Mouse (Mus musculus) left cerebral cortex, postnatal 36 days (tissue): ENCODE measurements around the gene Coa6. TPM values are rescaled to one million over a fixed set of nuclear protein-coding genes. Genes with fewer than 3 reads are reported as not detected.
A peak's percentile ranks its signal among the peaks of the same experiment; 100 is the strongest.
"Not testable (repeated sequence)": the region's sequence is repeated elsewhere in the genome, so short reads cannot be mapped to it uniquely, and the experiment has no call there.

Experiments
- DNase-seq, 2 experiments: peaks; one replicate each; pipeline ENCODE4 v3.0.0; 2021 to 2022; ENCODE audit warnings: low spot score in 2 of 2, mixed read lengths in 1 of 2
- intact Hi-C: fragments of 180-260 bp; cut with DNase I; formaldehyde crosslinking; loops from one replicate; pipeline ENCODE4 v1.15.1; 2025
- total RNA-seq, 2 experiments: library from RNA; stranded (reverse); gene quantifications; 2 replicates each; pipeline ENCODE4 v1.2.3; 2021

Gene Coa6
- total RNA-seq: 10 to 100 TPM; 25.9 to 26.0 TPM

DNA sequence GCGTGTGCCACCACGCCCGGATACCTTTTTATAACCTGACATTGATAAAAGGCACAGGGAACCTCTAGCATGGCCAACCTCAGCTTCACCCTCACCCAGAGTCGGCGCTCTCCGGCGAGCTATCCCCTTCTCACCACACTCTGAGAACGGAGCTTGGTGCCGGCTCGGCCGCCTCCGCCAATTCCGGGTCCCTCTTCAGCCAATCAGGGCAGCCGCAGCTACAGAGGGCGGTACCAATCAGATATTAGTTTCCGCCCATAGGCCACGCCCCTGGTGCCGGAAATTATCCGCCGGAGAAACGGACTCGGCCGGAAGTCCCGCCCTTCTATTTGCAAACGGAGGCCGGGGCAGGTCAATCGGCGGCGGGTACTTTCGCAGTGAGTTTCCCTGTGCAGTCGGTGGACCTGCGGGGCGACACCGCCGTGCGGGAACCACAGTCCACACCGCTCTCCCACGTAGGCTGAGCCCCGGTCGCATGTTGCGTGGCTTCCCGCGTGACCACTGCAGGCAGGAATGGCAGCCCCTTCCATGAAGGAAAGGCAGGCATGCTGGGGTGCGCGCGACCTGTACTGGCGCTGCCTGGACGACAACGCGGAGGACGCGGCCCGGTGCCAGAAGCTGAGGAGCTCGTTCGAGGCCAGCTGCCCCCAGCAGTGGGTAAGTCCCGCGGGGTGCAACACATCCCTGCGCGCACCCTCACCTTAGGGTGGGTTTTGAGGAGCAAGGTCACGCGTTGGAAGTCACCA, at the start of gene Coa6:
TSS of gene Coa6 (plus strand) at position 342 of the 746 bp plus-strand sequence.
- intact Hi-C loops: no loop called here
- DNase-seq: peak; percentile 97

DNA sequence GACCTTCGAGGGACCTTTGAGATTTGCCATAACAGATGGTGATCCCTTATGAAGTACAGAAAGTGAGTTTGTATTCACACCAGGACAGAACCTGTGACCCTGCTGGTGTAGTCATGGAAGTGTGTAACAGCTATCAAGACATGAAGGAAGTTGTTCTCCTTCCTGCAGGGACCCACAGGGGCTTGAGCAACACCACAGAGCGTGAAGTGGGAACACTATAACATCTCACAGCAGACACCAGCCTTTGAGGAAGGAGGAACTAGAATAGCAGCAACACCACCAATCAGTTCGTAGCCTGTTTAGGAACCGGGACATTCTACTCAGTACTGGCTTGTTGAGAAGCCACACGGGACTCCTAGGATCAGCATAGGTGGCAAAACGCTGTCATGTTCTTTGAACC, 42.7 kb upstream of the Coa6 start:
- intact Hi-C loops: no loop called here
- DNase-seq: no peak

DNA sequence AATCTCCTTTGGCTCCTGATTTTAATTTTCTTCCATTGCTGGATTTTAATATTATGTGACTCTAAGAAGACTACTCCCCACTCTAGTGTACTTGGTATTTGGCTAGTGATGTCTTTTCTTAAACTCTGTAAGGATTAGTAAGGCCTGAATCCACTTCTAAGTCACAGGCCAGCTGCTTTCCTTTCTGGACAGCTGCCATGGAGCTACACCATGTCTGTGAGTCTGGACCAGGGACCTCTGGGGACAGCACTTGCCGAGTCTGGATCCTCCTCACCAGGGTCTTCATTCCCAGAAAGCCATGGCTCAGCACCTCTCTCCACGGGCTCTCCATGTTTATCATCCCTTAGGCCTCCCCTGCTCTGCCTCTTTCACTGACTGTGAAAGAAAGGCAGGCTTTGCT, 42.2 kb upstream of the Coa6 start:
- intact Hi-C loops: loop anchor here (5.0 kb wide), 2 partner anchors 83 to 123 kb away; partner anchors contain the start of gene Slc35f3
- DNase-seq: no peak

DNA sequence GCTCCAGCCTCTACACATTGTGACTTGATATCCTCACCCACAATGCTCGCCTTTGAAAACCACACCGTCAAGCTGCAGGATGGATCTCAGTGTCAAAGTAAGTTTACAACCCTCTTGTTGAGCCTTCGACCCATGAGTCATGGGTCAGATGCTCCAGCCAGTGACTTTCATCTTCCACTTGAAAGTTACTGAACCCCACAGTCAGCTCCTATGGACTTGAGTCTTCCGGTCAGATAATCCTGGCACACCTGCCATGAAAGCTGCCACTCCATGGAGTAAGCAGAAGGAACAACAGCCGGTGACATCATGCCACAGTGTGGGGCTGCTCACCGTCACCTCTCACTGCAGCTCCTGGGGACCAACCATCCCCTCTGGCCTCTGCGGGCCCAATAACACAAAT, 41.0 kb upstream of the Coa6 start:
- DNase-seq: no peak
- intact Hi-C loops: loop anchor here (5.0 kb wide), 2 partner anchors 84 to 124 kb away; partner anchors contain the start of gene Slc35f3

DNA sequence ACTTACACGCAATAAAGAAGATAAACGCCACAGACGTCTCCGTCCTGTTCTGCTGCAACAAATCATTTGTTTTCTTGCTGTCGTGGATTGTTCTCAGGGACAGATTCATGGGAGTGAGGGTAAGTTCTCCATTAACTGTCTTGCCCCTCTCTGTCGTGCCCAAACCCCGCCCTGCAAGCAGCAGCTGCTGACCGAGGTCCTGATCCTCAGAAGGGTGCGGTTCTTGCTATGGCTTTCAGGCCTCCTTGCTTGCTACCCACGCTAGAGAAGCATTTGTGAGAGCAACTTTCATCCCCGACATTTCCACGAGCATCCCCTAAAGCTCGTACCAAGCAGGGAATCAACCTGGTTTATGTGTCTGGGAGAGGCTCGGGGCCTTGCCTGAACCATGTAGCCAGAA, 40.1 kb upstream of the Coa6 start:
- no peak for DNase-seq
- intact Hi-C loops: loop anchor here (5.0 kb wide), 2 partner anchors 85 to 125 kb away; partner anchors contain the start of gene Slc35f3

DNA sequence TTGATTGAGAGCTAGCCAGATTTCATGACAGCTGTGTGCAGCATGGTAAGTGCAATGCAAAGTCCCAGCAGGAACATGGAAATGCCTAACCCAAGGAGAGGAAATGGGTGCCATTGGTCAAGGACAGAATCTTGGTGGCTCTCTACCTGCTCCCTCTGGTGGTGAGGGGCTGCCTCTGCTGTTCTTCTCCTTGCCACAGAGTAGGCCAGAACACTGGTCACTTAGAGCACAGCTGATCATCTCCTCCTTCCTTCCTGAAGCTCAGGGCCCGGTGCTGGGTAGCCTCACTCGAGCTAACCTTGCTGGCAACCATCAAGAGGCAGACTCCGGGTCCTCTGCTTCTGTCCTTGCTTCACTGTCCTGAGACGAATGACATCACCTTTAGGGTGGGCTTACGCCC, 39.6 kb upstream of the Coa6 start:
- intact Hi-C loops: loop anchor here (5.0 kb wide), 2 partner anchors 85 to 125 kb away; partner anchors contain the start of gene Slc35f3
- peak; percentile 30 to 43 for DNase-seq

DNA sequence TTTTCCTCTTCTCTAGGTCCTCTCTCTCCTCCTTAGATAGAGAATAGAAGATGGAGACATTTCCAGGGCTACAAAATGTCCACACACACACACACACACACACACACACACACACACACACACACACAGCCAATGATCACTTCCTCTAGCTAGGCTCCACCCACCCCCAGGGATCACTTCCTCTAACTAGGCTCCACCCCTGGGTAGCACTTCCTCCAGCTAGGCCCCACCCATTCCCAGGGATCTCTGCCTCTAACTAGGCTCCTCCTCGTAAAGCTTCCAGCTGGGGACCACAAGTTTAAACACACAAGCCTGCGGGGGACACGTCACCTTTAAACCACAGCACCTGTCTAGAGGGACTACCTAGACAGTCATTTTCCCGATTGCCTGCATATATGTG, 34.7 kb upstream of the Coa6 start:
- intact Hi-C loops: no loop called here
- no peak for DNase-seq

DNA sequence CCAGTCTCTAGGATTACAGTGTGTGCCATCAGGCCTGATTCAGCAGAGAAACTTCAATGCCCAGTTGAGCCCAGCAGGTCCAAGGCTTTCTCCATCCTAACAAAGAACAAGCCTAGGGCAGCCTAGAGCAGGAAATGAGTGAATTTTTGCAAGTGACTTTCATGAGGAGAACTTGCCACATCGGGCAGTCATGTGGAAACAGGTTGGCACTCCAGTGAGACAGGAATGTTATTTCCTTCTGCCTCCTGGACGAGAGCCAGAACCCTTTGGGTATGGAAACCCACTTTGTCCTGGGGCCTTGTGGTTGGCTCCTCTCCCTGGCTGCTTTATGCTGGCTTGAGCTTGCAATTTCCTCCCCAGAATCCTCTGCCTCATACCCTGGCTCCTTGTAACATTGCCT, 30.8 kb upstream of the Coa6 start:
- DNase-seq: no peak
- intact Hi-C loops: no loop called here

DNA sequence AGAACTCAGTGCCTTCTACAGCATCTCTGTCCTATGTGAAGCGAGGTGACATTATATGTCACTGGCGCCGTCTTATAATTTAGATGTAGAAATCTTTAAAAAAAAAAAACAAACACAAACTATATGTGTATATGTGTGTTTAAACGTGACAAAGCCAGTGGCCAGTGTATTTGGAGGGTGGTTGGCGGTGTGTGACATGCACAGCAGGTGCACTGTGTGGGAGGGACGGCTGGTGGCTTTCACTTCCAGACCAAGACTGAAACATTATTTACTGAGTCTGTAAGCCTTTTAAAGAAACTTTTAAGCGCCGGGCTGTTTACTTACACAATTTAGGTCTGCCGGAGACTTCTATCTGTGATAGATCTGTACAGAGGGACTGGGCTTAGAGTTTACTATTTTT, 26.9 kb upstream of the Coa6 start:
- DNase-seq: no peak
- intact Hi-C loops: no loop called here

DNA sequence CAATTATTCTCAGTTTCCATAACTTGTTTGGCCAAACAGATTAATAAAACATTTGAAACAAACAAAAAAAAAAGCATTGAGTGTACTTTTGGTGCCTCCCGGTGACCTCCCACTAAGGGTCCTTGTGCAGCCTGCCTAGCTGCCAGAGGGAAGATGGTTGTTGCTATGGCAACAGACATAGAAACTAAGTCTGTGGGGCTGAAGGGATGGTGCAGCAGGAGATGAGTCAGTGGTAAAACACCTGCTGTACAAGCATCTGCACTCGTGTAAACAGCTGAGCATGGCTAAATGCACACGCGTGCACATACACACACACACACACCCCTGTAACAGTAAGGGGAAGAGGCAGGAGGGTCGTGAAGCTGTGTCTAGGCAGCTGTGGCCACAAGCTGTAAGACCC, 26.4 kb upstream of the Coa6 start:
- DNase-seq: no peak
- intact Hi-C loops: no loop called here

DNA sequence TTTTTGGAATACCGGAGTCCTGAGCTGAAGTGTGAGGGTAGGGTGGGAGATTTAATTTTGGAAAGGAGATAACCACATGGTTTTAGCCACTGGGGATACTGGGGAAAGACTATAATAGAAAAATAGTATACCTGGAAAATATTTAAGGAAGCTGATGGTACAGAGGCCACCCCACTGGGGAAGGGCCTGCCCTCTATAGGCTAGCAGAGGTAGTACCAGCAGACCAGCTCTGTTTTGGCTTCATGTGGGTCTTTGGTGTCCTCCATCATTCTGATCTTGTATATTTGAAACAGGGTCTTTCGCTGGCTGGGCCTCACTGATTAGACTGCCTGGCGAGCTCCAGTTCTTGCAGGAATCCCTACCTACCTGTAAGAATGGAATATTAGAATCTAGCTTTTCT, 24.0 kb upstream of the Coa6 start:
- no peak for DNase-seq
- intact Hi-C loops: no loop called here

DNA sequence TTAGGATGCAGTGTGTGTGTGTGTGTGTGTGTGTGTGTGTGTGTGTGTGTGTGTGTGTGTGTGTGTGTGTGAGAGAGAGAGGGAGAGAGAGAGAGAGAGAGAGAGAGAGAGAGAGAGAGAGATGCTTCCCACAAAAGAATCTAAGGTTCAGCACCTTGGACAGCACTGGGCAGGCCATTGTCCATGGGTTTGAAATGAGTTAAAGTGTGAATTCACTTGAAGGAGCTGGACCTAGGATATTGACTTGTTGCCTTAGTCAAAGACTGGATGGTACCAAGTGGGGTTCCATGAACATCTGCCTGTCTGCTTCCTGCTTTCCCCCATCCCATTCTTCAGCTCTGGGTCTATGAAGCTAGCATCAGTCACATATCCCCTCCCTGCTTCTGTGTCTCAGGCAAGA, 17.8 kb upstream of the Coa6 start:
- intact Hi-C loops, DNase-seq: not testable (repeated sequence)

DNA sequence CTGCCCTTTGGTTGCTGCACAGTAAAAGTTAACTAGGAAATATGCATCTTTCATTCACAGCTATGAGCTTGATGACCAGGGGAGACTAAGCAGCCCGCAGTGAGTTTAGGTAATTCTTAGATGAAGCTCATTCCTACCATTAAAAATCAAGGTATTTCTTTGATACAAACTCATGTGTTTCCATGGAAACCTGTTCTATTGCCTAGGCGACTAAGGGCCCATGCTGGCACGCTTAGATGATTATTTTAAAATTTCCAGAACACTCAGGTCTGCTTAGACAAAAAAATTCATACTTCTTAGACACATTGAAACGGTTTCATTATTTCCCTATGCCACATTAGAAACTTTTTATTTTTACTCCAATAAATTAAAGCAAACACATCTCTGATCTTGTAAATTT, 17.3 kb upstream of the Coa6 start:
- no peak for DNase-seq
- intact Hi-C loops: no loop called here

DNA sequence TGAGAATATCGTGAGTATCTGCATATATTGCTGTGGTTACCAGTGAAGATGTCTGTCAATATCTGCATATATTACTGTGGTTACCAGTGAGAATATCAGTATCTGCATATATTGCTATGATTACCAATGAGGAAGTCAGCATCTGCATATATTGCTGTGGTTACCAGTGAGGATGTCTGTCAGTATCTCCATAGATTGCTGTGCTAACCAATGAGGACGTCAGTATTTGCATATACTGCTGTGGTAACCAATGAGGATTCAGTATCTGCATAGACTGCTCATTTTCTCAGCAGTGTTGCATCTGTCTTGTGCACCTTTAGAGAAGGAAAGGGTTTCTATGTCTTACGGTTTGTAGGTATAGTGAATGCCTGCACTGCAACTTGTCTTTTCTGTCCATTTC, 1.5 kb upstream of the Coa6 start:
- DNase-seq: no peak
- intact Hi-C loops: no loop called here

DNA sequence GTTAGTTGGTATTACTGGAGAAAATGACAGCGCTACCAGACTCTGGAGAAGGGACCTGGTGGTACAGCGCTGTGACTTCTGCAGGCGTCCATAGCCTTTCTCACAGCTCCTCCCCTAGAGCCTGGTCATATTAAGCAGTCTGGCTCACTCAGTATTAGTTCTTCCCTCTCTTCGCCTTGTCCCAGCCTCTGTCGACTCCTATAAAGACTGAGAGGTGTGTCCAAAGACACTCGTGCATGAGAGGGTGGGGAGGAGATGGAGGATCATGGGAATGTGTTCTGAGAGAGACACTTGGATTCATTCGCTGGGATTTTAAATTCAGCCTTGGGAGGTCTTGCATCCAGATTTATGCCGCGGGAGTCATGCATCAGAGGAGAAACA, 595 bp downstream of the Coa6 start:
- intact Hi-C loops: no loop called here
- no peak for DNase-seq

DNA sequence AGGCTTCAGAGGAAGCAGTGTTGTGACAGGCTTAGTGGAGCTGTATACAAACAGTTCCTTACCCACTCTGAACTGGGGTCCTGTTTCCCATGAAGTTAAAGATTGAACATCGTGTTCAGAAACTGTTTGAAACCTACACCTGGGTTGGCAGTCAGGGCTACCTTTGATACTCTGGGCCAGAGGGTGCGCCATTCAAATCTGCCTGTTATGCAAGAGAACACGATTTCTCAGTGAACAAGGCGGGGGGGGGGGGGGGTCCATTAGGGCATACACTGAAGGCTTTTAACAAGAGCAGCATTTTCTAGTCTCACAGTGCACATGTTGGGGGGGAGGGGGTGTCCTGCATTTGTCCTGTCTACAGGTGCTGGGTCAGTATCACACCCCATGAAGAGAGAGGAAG, 1.8 kb downstream of the Coa6 start:
- intact Hi-C loops: no loop called here

DNA sequence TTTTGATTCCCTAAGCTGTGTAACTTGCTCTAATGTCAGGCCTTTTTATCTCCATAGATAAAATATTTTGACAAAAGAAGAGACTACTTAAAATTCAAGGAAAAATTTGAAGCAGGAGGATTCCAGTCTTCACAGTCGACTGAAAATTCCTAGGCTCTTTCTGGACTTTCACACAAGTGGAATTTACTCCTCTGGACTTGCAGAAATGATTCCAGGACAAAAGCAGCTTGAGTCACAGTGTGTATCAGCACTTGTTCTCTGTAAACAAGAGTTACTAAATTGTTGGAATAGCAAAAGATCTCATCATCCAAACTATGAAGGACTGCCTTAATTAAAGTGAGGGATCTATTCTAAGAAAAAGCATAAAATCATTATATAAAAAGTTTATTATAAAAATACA, 2.6 kb downstream of the Coa6 start:
- intact Hi-C loops: no loop called here
- no peak for DNase-seq

More for the DNA sequence above, 1.8 kb downstream of the Coa6 start:
- no peak for DNase-seq

DNA sequence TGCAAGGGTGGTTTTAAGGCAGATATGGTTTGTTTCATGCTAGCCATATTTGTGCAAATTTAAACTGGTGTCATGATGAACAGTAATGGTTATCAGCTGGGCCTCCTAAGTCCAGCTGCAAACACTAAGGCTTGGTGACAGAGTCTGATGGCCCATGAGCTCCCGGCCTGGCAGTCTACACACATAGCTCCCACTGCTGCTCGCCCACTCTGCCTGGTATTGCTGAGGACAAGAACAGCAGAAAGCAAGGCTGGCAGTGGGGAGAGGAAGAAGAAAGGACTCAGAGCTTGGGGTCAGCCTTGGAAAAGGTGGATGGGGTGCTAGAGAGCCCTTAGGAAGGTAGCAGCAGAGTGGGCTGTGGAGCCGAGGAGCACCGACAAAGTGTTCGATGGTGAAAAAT, 7.3 kb downstream of the Coa6 start:
- DNase-seq: peak in 1 of 2 experiments; percentile 36
- intact Hi-C loops: loop anchor here (5.0 kb wide), 1 partner anchor 132 kb away; the partner anchor contains the start of gene Slc35f3

DNA sequence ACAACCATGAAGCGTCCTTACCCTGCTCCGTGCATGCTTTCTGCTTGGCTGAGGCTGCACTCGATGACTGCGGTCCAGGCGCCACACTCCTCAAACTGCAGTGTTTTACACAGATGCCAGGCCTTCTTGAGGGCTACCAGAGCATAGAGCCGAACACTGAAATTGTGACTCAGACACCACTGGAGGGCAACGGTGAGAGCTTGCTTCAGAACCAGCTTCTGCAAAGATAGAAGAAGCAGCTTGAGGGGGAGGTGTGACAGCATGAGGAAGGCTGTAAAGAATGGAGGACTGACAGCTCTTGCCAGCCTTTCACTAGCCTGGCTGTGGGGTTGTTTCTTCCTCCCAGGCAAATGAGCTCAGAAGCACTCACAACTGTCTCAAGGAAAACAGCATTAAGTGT, 11.5 kb downstream of the Coa6 start:
- intact Hi-C loops: loop anchor here (5.0 kb wide), 1 partner anchor 137 kb away; the partner anchor contains the start of gene Slc35f3
- peak; percentile 56 to 59 for DNase-seq

DNA sequence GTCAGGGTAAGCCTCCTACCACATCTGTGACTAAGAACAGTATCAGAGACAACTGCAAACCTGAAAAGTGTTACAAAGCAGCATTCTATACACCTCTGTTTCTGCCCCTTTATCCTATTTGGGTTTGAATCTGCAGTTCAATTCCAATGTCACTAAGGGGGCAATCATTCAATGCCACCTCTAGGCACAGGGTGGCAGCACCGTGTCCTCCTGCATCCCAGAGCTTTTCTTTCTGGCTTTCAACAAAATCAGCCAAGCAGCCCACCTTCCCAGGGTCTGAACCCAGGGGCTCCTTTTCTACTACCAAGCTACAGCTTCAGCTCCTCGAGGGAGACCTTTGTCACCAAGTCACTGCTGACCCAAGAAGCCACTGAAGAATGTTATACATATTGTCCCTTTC, 16.6 kb downstream of the Coa6 start:
- intact Hi-C loops: no loop called here

DNA sequence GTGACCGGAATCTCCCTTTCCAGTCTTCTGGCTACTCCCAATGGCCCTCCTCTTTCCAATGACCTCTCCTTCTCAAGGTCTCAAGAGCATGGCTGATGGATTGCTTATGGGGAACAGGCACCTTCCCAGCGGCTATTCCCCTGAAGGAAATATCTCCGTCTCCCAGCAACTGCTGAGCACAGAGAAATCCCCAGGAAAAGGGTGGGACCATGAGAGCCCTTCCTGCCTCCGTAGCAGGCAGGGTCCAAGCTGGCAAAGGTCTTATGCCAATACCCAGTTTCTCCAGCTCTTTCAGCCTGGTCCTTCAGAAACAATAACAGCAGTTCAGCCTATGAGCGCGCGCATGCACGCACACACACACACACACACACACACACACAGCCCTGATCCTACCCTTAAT, 28.8 kb downstream of the Coa6 start:
- intact Hi-C loops: no loop called here
- no peak for DNase-seq

More for the DNA sequence above, 16.6 kb downstream of the Coa6 start:
- no peak for DNase-seq

DNA sequence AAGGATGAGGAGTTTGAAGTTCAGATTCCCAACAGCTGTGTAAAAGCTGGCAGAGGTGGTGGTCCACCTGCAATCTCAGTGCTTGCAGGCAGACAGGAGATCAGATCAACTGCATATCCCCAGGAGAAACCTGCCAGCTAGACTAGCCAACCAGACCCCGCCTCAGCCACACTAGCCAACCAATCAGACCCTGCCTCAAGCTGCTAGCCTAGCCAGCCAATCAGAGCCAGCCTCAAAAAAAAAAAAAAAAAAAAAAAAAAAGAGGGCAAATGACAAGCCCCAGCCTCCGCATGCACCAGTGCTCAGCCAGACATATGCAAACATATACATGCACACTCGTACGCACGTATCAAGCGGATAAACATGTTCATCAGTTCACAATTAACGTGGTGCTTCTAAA, 33.1 kb downstream of the Coa6 start:
- DNase-seq: no peak
- intact Hi-C loops: no loop called here
